Mouse (Mus musculus): Measurements from ENCODE around the gene Olfr452.

GRCm38 (mm10) chr6:42834084-42834483 is 49.2 kb downstream of the Olfr452 start, which contains the start of gene Olfr449:
- TF ChIP-seq CTCF (IDR thresholded peaks at IDR 0.05; ENCODE audit: low read depth): no peak
- TF ChIP-seq EP300 (IDR thresholded peaks at IDR 0.05; ENCODE audit: low read depth): no peak

Data from heart, postnatal 0 days (tissue).